ENCODE assay signal across 8 mouse cellular contexts in genomic region chr2:180257001-180257521, GRCm38 (mm10). TPM values are rescaled to one million over a fixed set of nuclear protein-coding genes. Genes with fewer than 3 reads are reported as not detected.
DNase-seq lines count a peak whose midpoint lies in the region; ATAC-seq and TF ChIP-seq lines count a peak whose summit lies in the region.

Rps21 (plus strand) TSS chr2:180257377.

- TF ChIP-seq EP300 in heart, postnatal 0 days (IDR thresholded peaks at IDR 0.05; ENCODE audit: low read depth) = peak; percentile 72; the same call in 1 of the 2 replicates

- H3K4me2 ChIP-seq in forebrain, embryonic 12.5 days = peak within 1 kb of the TSS; percentile 85
- peak within 1 kb of the TSS; percentile 96 for H3K4me2 ChIP-seq in heart, postnatal 0 days (ENCODE audit: low read depth, low read length)
- peak within 1 kb of the TSS; percentile 97 for H3K4me2 ChIP-seq in liver, embryonic 16.5 days (ENCODE audit: low read depth, low read length)
- peak within 1 kb of the TSS; percentile 92 for H3K4me2 ChIP-seq in neural tube, embryonic 13.5 days

- peak within 1 kb of the TSS; percentile 97 for H3K4me3 ChIP-seq in E14TG2a.4 (replicated peaks; ENCODE audit: low read length)
- H3K4me3 ChIP-seq in forebrain, embryonic 12.5 days (replicated peaks) = peak within 1 kb of the TSS; percentile 89
- peak within 1 kb of the TSS; percentile 98 for H3K4me3 ChIP-seq in heart, postnatal 0 days (ENCODE audit: low read depth, low read length)
- H3K4me3 ChIP-seq in liver, embryonic 16.5 days (ENCODE audit: low read depth, low read length) = peak within 1 kb of the TSS; percentile 77
- peak within 1 kb of the TSS; percentile 91 for H3K4me3 ChIP-seq in neural tube, embryonic 13.5 days
- peak within 1 kb of the TSS; percentile 96 for H3K4me3 ChIP-seq in testis, adult 2 months (ENCODE audit: control insufficient read depth, low read depth, low read length)

- peaks cover 54% of the 10 kb centered on the region for H3K36me3 ChIP-seq in E14TG2a.4 (ENCODE audit: insufficient read depth, low read length)
- peaks cover 40% of the 10 kb centered on the region for H3K36me3 ChIP-seq in forebrain, embryonic 12.5 days (replicated peaks)
- peaks cover 28% of the 10 kb centered on the region for H3K36me3 ChIP-seq in heart, postnatal 0 days (replicated peaks; ENCODE audit: control insufficient read depth, insufficient read depth, low read length)
- H3K36me3 ChIP-seq in liver, embryonic 16.5 days (ENCODE audit: control insufficient read depth, insufficient read depth) = peaks cover 6% of the 10 kb centered on the region; the same call in 1 of the 2 replicates
- H3K36me3 ChIP-seq in neural tube, embryonic 13.5 days = peaks cover 38% of the 10 kb centered on the region
- H3K36me3 ChIP-seq in testis, adult 2 months (ENCODE audit: control insufficient read depth, insufficient read depth, low read length) = no peaks in the 10 kb centered on the region; the same call in 1 of the 2 replicates

- WGBS in forebrain, embryonic 12.5 days = under 1% methylated on average over 37 of the region's 38 CpGs
- WGBS in heart, postnatal 0 days = under 1% methylated on average over 38 of the region's 38 CpGs
- WGBS in liver, embryonic 16.5 days (ENCODE audit: insufficient replicate concordance) = 0% methylated on average over 38 of the region's 38 CpGs
- under 1% methylated on average over 38 of the region's 38 CpGs for WGBS in neural tube, embryonic 13.5 days

- H3K27ac ChIP-seq in forebrain, embryonic 12.5 days = peak within 1 kb of the TSS; percentile 94
- peak within 1 kb of the TSS; percentile 89 for H3K27ac ChIP-seq in heart, postnatal 0 days (ENCODE audit: low read depth)
- H3K27ac ChIP-seq in liver, embryonic 16.5 days (ENCODE audit: low read length) = peak within 1 kb of the TSS; percentile 57
- peak within 1 kb of the TSS; percentile 93 for H3K27ac ChIP-seq in neural tube, embryonic 13.5 days (replicated peaks)
- peak within 1 kb of the TSS; percentile 84 for H3K27ac ChIP-seq in testis, adult 2 months (ENCODE audit: control insufficient read depth, insufficient read depth, low read depth, low read length)

- H3K9me3 ChIP-seq in E14TG2a.4 (ENCODE audit: low read length) = no peaks in the 10 kb centered on the region
- H3K9me3 ChIP-seq in forebrain, embryonic 12.5 days = no peaks in the 10 kb centered on the region
- no peaks in the 10 kb centered on the region for H3K9me3 ChIP-seq in heart, postnatal 0 days (replicated peaks; ENCODE audit: control insufficient read depth, low read length)
- no peaks in the 10 kb centered on the region for H3K9me3 ChIP-seq in liver, embryonic 16.5 days (replicated peaks; ENCODE audit: control insufficient read depth, low read length)
- no peaks in the 10 kb centered on the region for H3K9me3 ChIP-seq in neural tube, embryonic 13.5 days

- TF ChIP-seq POLR2A in testis, adult 2 months (IDR thresholded peaks at IDR 0.05; ENCODE audit: control insufficient read depth, low read depth, low read length) = peak; percentile 99

- peak within 1 kb of the TSS; percentile 89 for H3K9ac ChIP-seq in forebrain, embryonic 12.5 days
- peak within 1 kb of the TSS; percentile 93 for H3K9ac ChIP-seq in heart, postnatal 0 days (replicated peaks; ENCODE audit: low read depth, low read length)
- peak within 1 kb of the TSS; percentile 75 for H3K9ac ChIP-seq in liver, embryonic 16.5 days (ENCODE audit: low read depth, low read length)
- H3K9ac ChIP-seq in neural tube, embryonic 13.5 days = peak within 1 kb of the TSS; percentile 95

- no peaks in the 10 kb centered on the region for H3K27me3 ChIP-seq in E14TG2a.4 (ENCODE audit: insufficient read depth, low read length)
- H3K27me3 ChIP-seq in forebrain, embryonic 12.5 days = no peaks in the 10 kb centered on the region
- no peaks in the 10 kb centered on the region for H3K27me3 ChIP-seq in heart, postnatal 0 days (ENCODE audit: control insufficient read depth, insufficient read depth, low read length)
- no peaks in the 10 kb centered on the region for H3K27me3 ChIP-seq in liver, embryonic 16.5 days (ENCODE audit: control insufficient read depth, insufficient read depth, low read depth, low read length)
- H3K27me3 ChIP-seq in neural tube, embryonic 13.5 days = no peaks in the 10 kb centered on the region
- H3K27me3 ChIP-seq in testis, adult 2 months (ENCODE audit: control insufficient read depth, insufficient read depth, low read length) = no peaks in the 10 kb centered on the region

- TF ChIP-seq CTCF in E14TG2a.4 (conservative IDR thresholded peaks at IDR 0.05; ENCODE audit: low read length) = no peak
- TF ChIP-seq CTCF in heart, postnatal 0 days (IDR thresholded peaks at IDR 0.05; ENCODE audit: low read depth) = no peak
- TF ChIP-seq CTCF in testis, adult 2 months (IDR thresholded peaks at IDR 0.05; ENCODE audit: control insufficient read depth, insufficient read depth, insufficient replicate concordance, low read depth, low read length) = no peak

- peak; percentile 98 for DNase-seq in c-Kit-positive CD71-positive TER-119-positive erythroid progenitor cells, embryonic 14.5 days (ENCODE audit: low spot score)
- peak; percentile 99 for DNase-seq in heart, postnatal 0 days (ENCODE audit: low spot score)
- peak; percentile 98 for DNase-seq in kidney, postnatal 4 days

- H3K4me1 ChIP-seq in E14TG2a.4 (replicated peaks; ENCODE audit: low read depth, low read length) = peaks cover 64% of the 10 kb centered on the region
- peaks cover 17% of the 10 kb centered on the region for H3K4me1 ChIP-seq in forebrain, embryonic 12.5 days
- peaks cover 19% of the 10 kb centered on the region for H3K4me1 ChIP-seq in heart, postnatal 0 days (ENCODE audit: control insufficient read depth, insufficient read depth)
- peaks cover 18% of the 10 kb centered on the region for H3K4me1 ChIP-seq in liver, embryonic 16.5 days (ENCODE audit: control insufficient read depth, low read depth, low read length)
- H3K4me1 ChIP-seq in neural tube, embryonic 13.5 days (replicated peaks) = peaks cover 26% of the 10 kb centered on the region
- H3K4me1 ChIP-seq in testis, adult 2 months (ENCODE audit: control insufficient read depth, insufficient read depth, low read length) = peaks cover 10% of the 10 kb centered on the region

- peak; percentile 98 for ATAC-seq in forebrain, embryonic 12.5 days (ENCODE audit: low FRiP score)
- peak; percentile 97 for ATAC-seq in heart, postnatal 0 days (ENCODE audit: insufficient read depth, low read depth)
- peak; percentile 96 for ATAC-seq in liver, embryonic 16.5 days (ENCODE audit: low read depth)
- peak; percentile 97 for ATAC-seq in neural tube, embryonic 13.5 days (ENCODE audit: low read depth)

RNA-seq across cellular contexts. Expression of gene Rps21, which starts in this region (rescaled TPM):
- polyA plus RNA-seq in forebrain, embryonic 12.5 days (2016; fragmentation: Nextera tagmentation; extraction: Ambion mirVana) = 464 and 488 TPM in 2 replicates
- 706 and 957 TPM in 2 replicates for total RNA-seq in heart, postnatal 0 days (2014; rRNA removed; ENCODE audit: low replicate concordance)
- 356 and 378 TPM in 2 replicates for polyA plus RNA-seq in heart, postnatal 0 days (2015; fragmentation: Nextera tagmentation; extraction: Ambion mirVana)
- 262 and 314 TPM in 2 replicates for polyA plus RNA-seq in liver, embryonic 16.5 days (2015; fragmentation: Nextera tagmentation; extraction: Ambion mirVana)
- polyA plus RNA-seq in neural tube, embryonic 13.5 days (2015; fragmentation: Nextera tagmentation; extraction: Ambion mirVana) = 362 and 435 TPM in 2 replicates
- 703 and 848 TPM in 2 replicates for polyA plus RNA-seq in testis, adult 2 months (2012; rRNA removed)

Comparison
In these comparisons a context has a peak if more than half of its experiments do, and no peak if none do; other contexts are left out.
1. Peak in every context shown above with its lines: DNase-seq, ATAC-seq, H3K4me3 ChIP-seq and H3K27ac ChIP-seq.